Mouse (Mus musculus): Measurements from ENCODE around the gene Txnrd3. TPM values are rescaled to one million over a fixed set of nuclear protein-coding genes. Genes with fewer than 3 reads are reported as not detected.

Txnrd3 gene
- 14.3 and 15.4 TPM in 2 replicates for polyA plus RNA-seq (2014; fragmentation: Nextera tagmentation; extraction: Ambion mirVana)

DNA sequence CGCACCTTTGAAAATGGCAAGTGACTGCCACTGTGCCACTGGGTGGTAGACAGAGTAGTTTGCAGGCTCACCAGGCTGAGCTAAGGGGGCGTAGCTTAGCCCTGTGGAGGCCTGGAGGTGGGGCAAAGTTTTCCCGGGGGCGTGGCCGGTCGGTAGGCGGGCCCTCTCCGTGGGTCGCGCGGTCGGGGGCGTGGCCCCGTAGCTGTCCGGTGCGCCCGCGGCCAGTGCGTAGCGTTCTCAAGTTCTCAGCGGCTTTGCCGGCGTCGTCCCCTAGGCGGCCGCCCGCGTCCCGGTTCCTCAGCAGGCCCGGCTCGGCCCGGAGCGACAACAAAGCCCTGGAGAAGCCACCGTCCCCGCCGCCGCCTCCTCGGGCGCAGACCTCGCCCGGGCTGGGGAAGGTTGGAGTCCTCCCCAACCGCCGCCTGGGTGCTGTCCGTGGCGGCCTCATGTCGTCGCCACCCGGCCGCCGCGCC, at the start of gene Txnrd3:
Gene Txnrd3, plus strand, starts transcription at position 191 of the 473 bp plus-strand sequence.
- peak within 1 kb of the TSS; percentile 84 to 94 for H3K27ac ChIP-seq (replicated peaks in 1 of 2; ENCODE audit: control insufficient read depth in 1 of 2, insufficient read depth in 1 of 2, low read depth in 2 of 2, low read length in 2 of 2)
- WGBS = under 1% methylated on average over 47 of the region's 51 CpGs
- H3K9me3 ChIP-seq (ENCODE audit: control insufficient read depth, low read length) = no peaks in the 10 kb centered on the region
- H3K4me1 ChIP-seq (ENCODE audit: control insufficient read depth in 2 of 2, insufficient read depth in 2 of 2, low read length in 2 of 2) = peaks cover 3 to 7% of the 10 kb centered on the region in 2 experiments
- H3K9ac ChIP-seq (ENCODE audit: low read length) = peak within 1 kb of the TSS; percentile 68
- ATAC-seq (ENCODE audit: insufficient number of reproducible peaks, insufficient read depth, low FRiP score, low read depth) = peak; percentile 91
- no peaks in the 10 kb centered on the region for H3K27me3 ChIP-seq (ENCODE audit: control insufficient read depth, insufficient read depth, low read length)
- H3K4me3 ChIP-seq (ENCODE audit: control insufficient read depth in 1 of 2, insufficient read depth in 1 of 2, low read depth in 1 of 2, low read length in 2 of 2) = peak within 1 kb of the TSS; percentile 67 to 81
- peak within 1 kb of the TSS; percentile 89 for H3K4me2 ChIP-seq (ENCODE audit: low read length)
- H3K36me3 ChIP-seq (ENCODE audit: control insufficient read depth, insufficient read depth, low read length) = no peaks in the 10 kb centered on the region

DNA sequence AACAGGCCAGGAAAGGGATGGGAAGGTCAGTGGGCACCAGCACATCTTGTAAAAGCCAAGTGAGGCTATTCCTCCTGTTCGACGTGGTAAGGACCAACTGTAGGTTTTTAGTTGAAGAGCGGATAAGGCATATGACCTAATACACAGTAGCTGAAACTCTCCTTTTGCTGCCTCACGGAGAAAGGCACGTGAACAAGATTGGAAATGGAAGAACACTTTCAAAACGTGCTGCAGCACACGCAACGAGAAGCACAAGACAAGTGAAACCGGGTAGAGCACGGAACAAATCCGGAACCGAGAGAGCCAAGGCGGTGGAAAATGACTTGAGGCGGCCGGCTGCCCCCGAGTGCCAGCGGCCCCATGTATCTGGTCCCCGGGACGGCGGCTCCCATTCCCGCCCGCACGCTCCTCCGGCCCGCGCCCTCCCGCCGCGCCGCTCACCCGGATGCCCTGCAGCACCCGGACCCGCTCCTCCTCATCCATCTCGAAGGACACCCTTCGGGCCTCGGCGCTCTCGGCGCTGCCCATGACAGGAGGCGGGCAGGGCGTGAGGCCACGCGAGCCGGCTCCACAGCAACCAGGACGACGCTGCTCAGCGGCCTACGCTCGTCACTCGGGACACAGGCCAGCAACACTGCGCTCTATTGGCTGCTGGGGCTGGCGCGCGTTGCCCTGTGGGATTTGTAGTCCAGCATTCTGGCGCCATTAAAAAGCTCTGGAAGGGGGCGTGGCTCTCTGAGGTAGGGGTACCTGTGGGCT, 48.6 kb upstream of the Txnrd3 start, which contains the start of gene Chchd6:
Gene Chchd6, minus strand, starts transcription at position 635 of the 759 bp plus-strand sequence.
- H3K9ac ChIP-seq (ENCODE audit: low read length) = peak within 1 kb of the TSS; percentile 83
- peak within 1 kb of the TSS; percentile 68 to 78 for H3K4me3 ChIP-seq (ENCODE audit: control insufficient read depth in 1 of 2, insufficient read depth in 1 of 2, low read depth in 1 of 2, low read length in 2 of 2)
- peaks cover 8% of the 10 kb centered on the region; the same call in 1 of the 2 replicates for H3K9me3 ChIP-seq (ENCODE audit: control insufficient read depth, low read length)
- under 1% methylated on average over 56 of the region's 56 CpGs for WGBS
- H3K36me3 ChIP-seq (ENCODE audit: control insufficient read depth, insufficient read depth, low read length) = no peaks in the 10 kb centered on the region
- no peaks in the 10 kb centered on the region for H3K27me3 ChIP-seq (ENCODE audit: control insufficient read depth, insufficient read depth, low read length)
- peaks cover 0 to 4% of the 10 kb centered on the region in 2 experiments; a peak in 1 of 4 replicates for H3K4me1 ChIP-seq (ENCODE audit: control insufficient read depth in 2 of 2, insufficient read depth in 2 of 2, low read length in 2 of 2)
- peak; percentile 99 for ATAC-seq (ENCODE audit: insufficient number of reproducible peaks, insufficient read depth, low FRiP score, low read depth)
- no peak within 1 kb of the TSS for H3K27ac ChIP-seq (replicated peaks in 1 of 2; ENCODE audit: control insufficient read depth in 1 of 2, insufficient read depth in 1 of 2, low read depth in 2 of 2, low read length in 2 of 2)
- peak within 1 kb of the TSS; percentile 89 for H3K4me2 ChIP-seq (ENCODE audit: low read length)

DNA sequence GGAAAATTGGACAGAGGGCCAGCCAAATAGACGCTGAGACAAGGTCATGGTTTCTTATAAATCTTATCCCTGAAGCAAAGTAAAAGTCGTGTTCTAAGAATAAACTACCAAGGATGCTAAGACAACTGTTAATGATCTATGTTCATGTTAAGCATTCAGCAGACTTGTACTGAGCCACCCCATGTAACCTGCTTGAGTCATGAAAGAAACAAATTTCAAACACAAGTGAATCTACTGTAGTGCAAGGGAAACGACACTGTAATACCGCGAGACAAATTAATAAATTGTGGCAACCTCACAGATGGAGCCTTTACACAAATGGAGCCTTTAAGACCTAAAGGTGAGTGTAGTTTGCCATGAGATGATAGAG, 48.0 kb upstream of the Txnrd3 start:
- H3K9me3 ChIP-seq (ENCODE audit: control insufficient read depth, low read length) = peaks cover 9% of the 10 kb centered on the region; the same call in 1 of the 2 replicates
- no peaks in the 10 kb centered on the region for H3K36me3 ChIP-seq (ENCODE audit: control insufficient read depth, insufficient read depth, low read length)
- WGBS = 22% methylated on average over 5 of the region's 5 CpGs
- no peak; the same call in 1 of the 2 replicates for ATAC-seq (ENCODE audit: insufficient number of reproducible peaks, insufficient read depth, low FRiP score, low read depth)
- no peak overlapping the region for H3K27ac ChIP-seq (replicated peaks in 1 of 2; ENCODE audit: control insufficient read depth in 1 of 2, insufficient read depth in 1 of 2, low read depth in 2 of 2, low read length in 2 of 2)
- peak overlapping the region; percentile 89 for H3K4me2 ChIP-seq (ENCODE audit: low read length)
- H3K9ac ChIP-seq (ENCODE audit: low read length) = no peak overlapping the region
- H3K27me3 ChIP-seq (ENCODE audit: control insufficient read depth, insufficient read depth, low read length) = no peaks in the 10 kb centered on the region
- peaks cover 0 to 4% of the 10 kb centered on the region in 2 experiments; a peak in 1 of 4 replicates for H3K4me1 ChIP-seq (ENCODE audit: control insufficient read depth in 2 of 2, insufficient read depth in 2 of 2, low read length in 2 of 2)
- H3K4me3 ChIP-seq (ENCODE audit: control insufficient read depth in 1 of 2, insufficient read depth in 1 of 2, low read depth in 1 of 2, low read length in 2 of 2) = no peak overlapping the region

DNA sequence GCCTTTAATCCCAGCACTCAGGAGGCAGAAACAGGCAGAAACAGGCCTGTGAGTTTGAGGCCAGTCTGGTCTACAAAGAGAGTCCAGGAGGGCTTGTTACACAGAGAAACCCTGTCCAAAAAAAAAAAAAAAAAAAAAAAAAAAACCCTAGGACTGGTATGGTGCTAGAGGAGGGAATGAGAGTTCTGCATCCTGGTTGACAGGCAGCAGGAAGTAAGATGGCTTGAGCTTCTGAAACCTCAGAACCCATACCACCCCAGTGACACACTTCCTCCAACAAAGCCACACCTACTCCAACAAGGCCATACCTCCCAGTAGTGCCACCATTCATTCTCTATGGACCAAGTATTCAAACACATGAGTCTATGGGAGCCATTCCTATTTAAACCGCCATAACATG, 47.3 kb upstream of the Txnrd3 start:
- Histone ChIP-seq H3K27ac (replicated peaks in 1 of 2; ENCODE audit: control insufficient read depth in 1 of 2, insufficient read depth in 1 of 2, low read depth in 2 of 2, low read length in 2 of 2) (no peak overlapping the region), H3K4me1 (ENCODE audit: control insufficient read depth in 2 of 2, insufficient read depth in 2 of 2, low read length in 2 of 2) (peaks cover 0 to 4% of the 10 kb centered on the region in 2 experiments; a peak in 1 of 4 replicates), H3K36me3 (ENCODE audit: control insufficient read depth, insufficient read depth, low read length) (no peaks in the 10 kb centered on the region), H3K27me3 (ENCODE audit: control insufficient read depth, insufficient read depth, low read length) (no peaks in the 10 kb centered on the region), H3K4me3 (ENCODE audit: control insufficient read depth in 1 of 2, insufficient read depth in 1 of 2, low read depth in 1 of 2, low read length in 2 of 2) (no peak overlapping the region), H3K9me3 (ENCODE audit: control insufficient read depth, low read length) (peaks cover 9% of the 10 kb centered on the region; the same call in 1 of the 2 replicates), H3K9ac (ENCODE audit: low read length) (no peak overlapping the region), H3K4me2 (ENCODE audit: low read length) (no peak overlapping the region)
- ATAC-seq (ENCODE audit: insufficient number of reproducible peaks, insufficient read depth, low FRiP score, low read depth) = no peak
- WGBS = 85% methylated on average over 1 of the region's 1 CpGs

DNA sequence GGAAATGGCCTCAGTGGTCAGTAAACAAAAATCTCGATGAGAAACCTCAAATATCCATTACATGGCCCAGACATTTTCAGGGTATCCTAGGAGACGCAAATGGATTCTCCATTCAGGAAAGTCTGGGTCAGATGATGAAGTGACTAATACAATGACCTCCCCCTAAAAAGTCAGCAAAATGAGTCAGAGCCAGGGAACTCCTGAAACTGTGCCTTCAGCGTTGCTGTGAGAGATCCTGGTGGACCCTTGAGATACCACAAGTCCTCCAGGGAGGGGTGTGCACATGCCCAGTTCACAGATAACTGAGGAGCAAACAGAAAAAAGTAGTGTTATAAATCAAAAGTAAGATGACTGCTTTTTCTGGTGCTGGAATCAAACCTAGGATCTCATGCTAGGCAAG, 37.7 kb upstream of the Txnrd3 start:
- H3K4me3 ChIP-seq (ENCODE audit: control insufficient read depth in 1 of 2, insufficient read depth in 1 of 2, low read depth in 1 of 2, low read length in 2 of 2) = no peak overlapping the region
- no peaks in the 10 kb centered on the region for H3K27me3 ChIP-seq (ENCODE audit: control insufficient read depth, insufficient read depth, low read length)
- H3K9ac ChIP-seq (ENCODE audit: low read length) = no peak overlapping the region
- H3K36me3 ChIP-seq (ENCODE audit: control insufficient read depth, insufficient read depth, low read length) = no peaks in the 10 kb centered on the region
- H3K27ac ChIP-seq (replicated peaks in 1 of 2; ENCODE audit: control insufficient read depth in 1 of 2, insufficient read depth in 1 of 2, low read depth in 2 of 2, low read length in 2 of 2) = no peak overlapping the region
- no peaks in the 10 kb centered on the region for H3K9me3 ChIP-seq (ENCODE audit: control insufficient read depth, low read length)
- WGBS = 59% methylated on average over 3 of the region's 3 CpGs
- no peak for ATAC-seq (ENCODE audit: insufficient number of reproducible peaks, insufficient read depth, low FRiP score, low read depth)
- H3K4me1 ChIP-seq (ENCODE audit: control insufficient read depth in 2 of 2, insufficient read depth in 2 of 2, low read length in 2 of 2) = no peaks in the 10 kb centered on the region
- no peak overlapping the region for H3K4me2 ChIP-seq (ENCODE audit: low read length)

DNA sequence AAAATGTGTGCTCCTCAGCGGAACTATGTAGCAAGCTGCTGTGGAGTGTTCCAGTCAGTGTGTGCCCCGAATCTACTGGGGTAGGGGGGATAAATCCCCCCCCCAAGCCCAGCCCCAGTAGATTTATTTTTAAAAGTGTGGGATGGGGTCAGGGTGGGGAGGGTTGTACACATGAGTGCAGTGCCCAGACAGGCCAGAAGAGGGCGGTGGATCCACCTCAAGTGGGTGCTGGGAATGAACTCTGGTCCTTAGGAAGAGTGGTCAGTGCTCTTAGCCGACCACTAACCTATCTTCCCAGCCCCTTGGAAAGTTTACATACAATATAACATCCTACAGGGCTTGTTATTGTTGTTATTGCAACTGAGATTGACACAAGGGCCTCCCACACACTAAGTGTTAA, 35.8 kb upstream of the Txnrd3 start:
- no peak overlapping the region for H3K9ac ChIP-seq (ENCODE audit: low read length)
- no peak overlapping the region for H3K4me3 ChIP-seq (ENCODE audit: control insufficient read depth in 1 of 2, insufficient read depth in 1 of 2, low read depth in 1 of 2, low read length in 2 of 2)
- H3K4me1 ChIP-seq (ENCODE audit: control insufficient read depth in 2 of 2, insufficient read depth in 2 of 2, low read length in 2 of 2) = no peaks in the 10 kb centered on the region
- H3K27me3 ChIP-seq (ENCODE audit: control insufficient read depth, insufficient read depth, low read length) = no peaks in the 10 kb centered on the region
- 49% methylated on average over 4 of the region's 4 CpGs for WGBS
- H3K4me2 ChIP-seq (ENCODE audit: low read length) = no peak overlapping the region
- no peaks in the 10 kb centered on the region for H3K36me3 ChIP-seq (ENCODE audit: control insufficient read depth, insufficient read depth, low read length)
- H3K27ac ChIP-seq (replicated peaks in 1 of 2; ENCODE audit: control insufficient read depth in 1 of 2, insufficient read depth in 1 of 2, low read depth in 2 of 2, low read length in 2 of 2) = no peak overlapping the region
- H3K9me3 ChIP-seq (ENCODE audit: control insufficient read depth, low read length) = no peaks in the 10 kb centered on the region
- no peak for ATAC-seq (ENCODE audit: insufficient number of reproducible peaks, insufficient read depth, low FRiP score, low read depth)

DNA sequence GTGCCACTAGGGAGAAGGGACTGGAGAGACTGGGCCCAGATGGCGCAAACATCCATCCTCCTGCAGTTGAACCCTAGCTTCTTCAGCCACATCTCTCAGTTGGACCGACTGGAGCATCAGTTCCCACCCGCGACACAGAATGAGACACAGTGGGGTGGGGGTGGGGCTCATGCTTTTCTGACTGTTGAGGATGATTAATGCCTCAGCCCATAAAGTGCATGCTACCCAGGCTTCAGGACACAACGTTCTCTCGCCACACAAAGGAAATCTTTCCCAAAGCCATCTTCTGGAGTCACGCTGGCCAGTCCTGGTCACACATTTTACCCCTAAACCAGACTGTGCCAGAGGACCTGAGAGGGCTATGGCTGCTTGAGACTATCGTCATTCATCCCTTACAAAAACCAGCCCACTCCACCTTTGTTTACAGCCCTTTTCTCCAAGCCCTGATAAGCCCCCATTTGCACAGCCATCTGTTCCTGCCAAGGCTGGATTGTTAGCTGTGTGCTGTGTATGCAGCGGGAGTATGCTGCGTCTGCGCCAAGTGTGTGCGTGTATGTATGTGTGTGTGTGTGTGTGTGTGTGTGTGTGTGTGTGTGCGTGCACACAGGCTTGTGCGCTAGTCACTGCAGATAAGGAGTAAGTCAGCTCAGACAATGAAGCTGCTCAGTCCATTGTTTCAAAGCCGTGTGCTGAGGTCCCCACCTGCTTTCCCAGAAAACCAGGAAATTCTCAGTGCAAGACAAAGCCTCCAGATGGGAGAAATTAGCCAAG, 30.3 kb upstream of the Txnrd3 start:
- Histone ChIP-seq H3K4me3 (ENCODE audit: control insufficient read depth in 1 of 2, insufficient read depth in 1 of 2, low read depth in 1 of 2, low read length in 2 of 2) (no peak overlapping the region), H3K9me3 (ENCODE audit: control insufficient read depth, low read length) (no peaks in the 10 kb centered on the region), H3K36me3 (ENCODE audit: control insufficient read depth, insufficient read depth, low read length) (no peaks in the 10 kb centered on the region), H3K4me1 (ENCODE audit: control insufficient read depth in 2 of 2, insufficient read depth in 2 of 2, low read length in 2 of 2) (no peaks in the 10 kb centered on the region; a peak in 1 of 4 replicates), H3K27me3 (ENCODE audit: control insufficient read depth, insufficient read depth, low read length) (no peaks in the 10 kb centered on the region), H3K4me2 (ENCODE audit: low read length) (no peak overlapping the region), H3K9ac (ENCODE audit: low read length) (no peak overlapping the region), H3K27ac (replicated peaks in 1 of 2; ENCODE audit: control insufficient read depth in 1 of 2, insufficient read depth in 1 of 2, low read depth in 2 of 2, low read length in 2 of 2) (no peak overlapping the region)
- WGBS = 50% methylated on average over 15 of the region's 15 CpGs
- ATAC-seq (ENCODE audit: insufficient number of reproducible peaks, insufficient read depth, low FRiP score, low read depth) = peak; percentile 75

Measured in heart, embryonic 14.5 days (tissue).